Mouse (Mus musculus): Measurements from ENCODE around the gene Smtn. TPM values are rescaled to one million over a fixed set of nuclear protein-coding genes. Genes with fewer than 3 reads are reported as not detected.

Smtn gene
- polyA plus RNA-seq, 1 experiment from 2014 or later: 103 TPM

DNA sequence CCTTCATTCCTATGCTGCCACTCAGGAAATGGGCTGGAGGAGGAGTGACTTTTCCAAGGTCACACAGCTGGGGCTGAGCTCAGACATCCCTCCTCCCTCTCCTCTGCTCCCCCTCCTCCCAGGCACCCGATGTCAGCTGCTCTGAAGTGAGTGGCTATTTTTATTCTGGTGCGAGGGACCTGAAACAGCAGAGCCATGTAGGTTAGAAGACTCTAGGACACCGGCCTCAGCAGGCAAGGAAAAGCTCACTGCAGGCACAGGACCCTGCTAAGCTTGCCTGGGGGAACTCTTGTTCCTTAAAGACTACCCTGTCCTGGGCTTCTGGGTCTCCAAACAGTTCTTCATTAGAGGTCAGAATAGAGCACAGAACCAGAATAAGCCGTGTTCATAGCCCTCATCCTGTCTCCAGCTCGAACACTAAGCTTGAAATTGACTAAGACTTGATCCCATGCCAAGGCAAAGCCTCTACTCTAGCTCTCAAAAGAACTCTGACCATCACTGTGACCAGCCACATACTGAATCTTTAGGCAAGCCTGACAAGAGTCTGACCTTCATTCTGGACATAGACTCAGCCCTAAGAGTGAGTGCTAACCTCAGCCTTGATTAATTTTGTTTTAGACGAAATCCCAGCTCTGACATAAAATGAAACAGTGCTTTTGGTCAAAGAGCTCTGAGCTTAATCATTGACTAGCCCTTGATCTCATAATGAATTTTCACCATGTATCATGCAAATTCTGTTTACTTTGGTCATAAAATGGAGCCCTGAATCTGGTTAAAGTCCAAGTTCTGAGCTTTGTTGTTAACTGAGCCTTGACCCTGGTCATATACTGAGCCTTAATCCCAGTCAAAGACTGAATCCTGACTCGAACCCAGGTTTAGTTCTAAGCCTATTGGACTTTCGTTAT, 31.0 kb downstream of the Smtn start:
- no peaks in the 10 kb centered on the region for H3K36me3 ChIP-seq (ENCODE audit: control insufficient read depth, insufficient read depth, low read length)
- ATAC-seq (ENCODE audit: low FRiP score, low TSS enrichment): no peak
- WGBS: 44% methylated on average over 8 of the region's 8 CpGs

DNA sequence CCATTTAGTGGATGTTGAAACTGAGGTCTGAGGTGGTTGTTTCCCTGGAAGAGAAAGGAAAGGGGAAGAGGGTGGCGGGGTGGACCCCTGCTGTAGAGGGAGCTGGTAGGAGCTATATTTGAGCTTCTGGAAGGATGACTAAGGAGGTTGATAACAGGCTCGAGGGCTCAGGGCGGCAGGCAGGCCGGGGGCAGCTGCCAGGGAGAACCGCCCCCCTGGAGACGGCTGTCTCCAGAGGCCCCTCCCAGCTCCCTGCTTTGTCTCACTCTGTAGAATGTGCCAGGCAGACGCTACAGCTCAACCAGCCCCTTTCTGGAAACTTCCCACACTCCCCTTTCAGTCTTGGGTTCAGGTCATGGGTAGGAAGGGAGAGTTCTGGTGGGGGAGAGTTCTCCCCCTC, 32.2 kb downstream of the Smtn start:
- no peaks in the 10 kb centered on the region for H3K27me3 ChIP-seq (ENCODE audit: control insufficient read depth, insufficient read depth, low read length)
- H3K9me3 ChIP-seq (ENCODE audit: control insufficient read depth, low read length): no peaks in the 10 kb centered on the region
- no peak overlapping the region for H3K27ac ChIP-seq (replicated peaks)
- DNase-seq (ENCODE audit: low spot score): no peak
- H3K4me3 ChIP-seq (ENCODE audit: low read depth, low read length): no peak overlapping the region
- H3K36me3 ChIP-seq (ENCODE audit: control insufficient read depth, insufficient read depth, low read length): no peaks in the 10 kb centered on the region
- TF ChIP-seq EP300 (optimal IDR thresholded peaks at IDR 0.05) (no peak), CTCF (IDR thresholded peaks at IDR 0.05; ENCODE audit: low read depth) (no peak)
- 20% methylated on average over 7 of the region's 7 CpGs for WGBS
- H3K9ac ChIP-seq (ENCODE audit: low read length): no peak overlapping the region
- ATAC-seq (ENCODE audit: low FRiP score, low TSS enrichment): no peak
- no peaks in the 10 kb centered on the region for H3K4me1 ChIP-seq (replicated peaks; ENCODE audit: control insufficient read depth, insufficient read depth)
- H3K4me2 ChIP-seq (replicated peaks; ENCODE audit: low read depth): no peak overlapping the region

More for the DNA sequence above, 31.0 kb downstream of the Smtn start:
- no peaks in the 10 kb centered on the region for H3K4me1 ChIP-seq (replicated peaks; ENCODE audit: control insufficient read depth, insufficient read depth)
- H3K4me3 ChIP-seq (ENCODE audit: low read depth, low read length): no peak overlapping the region
- H3K9ac ChIP-seq (ENCODE audit: low read length): no peak overlapping the region
- no peak overlapping the region for H3K27ac ChIP-seq (replicated peaks)
- no peaks in the 10 kb centered on the region for H3K27me3 ChIP-seq (ENCODE audit: control insufficient read depth, insufficient read depth, low read length)
- no peak overlapping the region for H3K4me2 ChIP-seq (replicated peaks; ENCODE audit: low read depth)
- no peak for TF ChIP-seq CTCF (IDR thresholded peaks at IDR 0.05; ENCODE audit: low read depth)
- TF ChIP-seq EP300 (optimal IDR thresholded peaks at IDR 0.05): no peak
- no peaks in the 10 kb centered on the region for H3K9me3 ChIP-seq (ENCODE audit: control insufficient read depth, low read length)
- no peak for DNase-seq (ENCODE audit: low spot score)

DNA sequence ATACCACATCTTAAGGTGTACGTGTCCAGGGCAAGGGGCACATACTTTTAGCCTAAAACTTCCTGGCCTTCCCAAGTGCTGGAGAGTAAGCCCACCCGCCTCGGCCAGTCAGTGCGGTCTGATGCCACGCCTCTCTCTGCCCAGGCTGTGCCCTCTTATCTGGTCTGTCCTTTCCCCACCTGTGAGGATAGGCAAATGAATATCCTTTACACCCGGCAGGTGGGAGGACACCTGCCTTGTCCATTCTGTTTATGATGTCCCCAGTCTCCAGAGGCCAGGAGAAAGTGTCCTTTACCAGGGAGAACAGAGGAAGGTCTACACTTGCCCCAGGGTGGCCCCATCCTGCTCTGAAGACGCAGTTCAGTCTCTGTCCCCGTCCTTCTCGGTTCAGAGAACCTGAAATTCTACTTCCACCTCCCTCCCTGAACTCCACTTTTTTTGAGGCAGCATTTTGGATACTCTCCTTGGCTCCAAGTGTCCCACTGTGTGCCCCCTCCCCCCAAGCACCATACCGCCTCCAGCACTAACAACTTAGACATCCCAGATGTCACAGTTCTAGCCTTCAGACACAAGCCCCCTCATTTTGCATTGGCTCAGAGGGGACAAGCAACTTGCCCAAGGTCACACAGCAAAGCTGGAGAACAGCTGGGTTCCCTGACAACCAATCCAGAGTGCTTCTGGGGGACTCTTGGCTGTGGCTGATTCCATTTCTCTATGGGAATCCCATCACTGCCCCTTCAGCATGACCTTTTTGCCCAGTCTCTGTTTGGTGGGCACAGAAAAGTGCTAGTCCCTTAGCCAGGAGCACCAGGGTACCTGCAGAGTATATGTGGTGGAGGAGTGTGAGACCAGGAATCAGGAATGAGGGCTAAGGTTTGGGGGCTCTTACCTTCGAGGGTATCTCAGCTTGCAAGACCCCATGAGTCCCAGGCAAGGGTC, 36.4 kb downstream of the Smtn start:
- H3K9me3 ChIP-seq (ENCODE audit: control insufficient read depth, low read length): no peaks in the 10 kb centered on the region
- H3K27ac ChIP-seq (replicated peaks): no peak overlapping the region
- H3K4me3 ChIP-seq (ENCODE audit: low read depth, low read length): peak overlapping the region; percentile 36
- TF ChIP-seq EP300 (optimal IDR thresholded peaks at IDR 0.05) (no peak), CTCF (IDR thresholded peaks at IDR 0.05; ENCODE audit: low read depth) (no peak)
- DNase-seq (ENCODE audit: low spot score) (no peak), ATAC-seq (ENCODE audit: low FRiP score, low TSS enrichment) (no peak)
- H3K9ac ChIP-seq (ENCODE audit: low read length): peak overlapping the region; percentile 56
- H3K4me1 ChIP-seq (replicated peaks; ENCODE audit: control insufficient read depth, insufficient read depth): no peaks in the 10 kb centered on the region
- WGBS: 55% methylated on average over 11 of the region's 11 CpGs
- no peaks in the 10 kb centered on the region for H3K36me3 ChIP-seq (ENCODE audit: control insufficient read depth, insufficient read depth, low read length)
- H3K4me2 ChIP-seq (replicated peaks; ENCODE audit: low read depth): peak overlapping the region; percentile 55
- no peaks in the 10 kb centered on the region; the same call in 1 of the 2 replicates for H3K27me3 ChIP-seq (ENCODE audit: control insufficient read depth, insufficient read depth, low read length)

DNA sequence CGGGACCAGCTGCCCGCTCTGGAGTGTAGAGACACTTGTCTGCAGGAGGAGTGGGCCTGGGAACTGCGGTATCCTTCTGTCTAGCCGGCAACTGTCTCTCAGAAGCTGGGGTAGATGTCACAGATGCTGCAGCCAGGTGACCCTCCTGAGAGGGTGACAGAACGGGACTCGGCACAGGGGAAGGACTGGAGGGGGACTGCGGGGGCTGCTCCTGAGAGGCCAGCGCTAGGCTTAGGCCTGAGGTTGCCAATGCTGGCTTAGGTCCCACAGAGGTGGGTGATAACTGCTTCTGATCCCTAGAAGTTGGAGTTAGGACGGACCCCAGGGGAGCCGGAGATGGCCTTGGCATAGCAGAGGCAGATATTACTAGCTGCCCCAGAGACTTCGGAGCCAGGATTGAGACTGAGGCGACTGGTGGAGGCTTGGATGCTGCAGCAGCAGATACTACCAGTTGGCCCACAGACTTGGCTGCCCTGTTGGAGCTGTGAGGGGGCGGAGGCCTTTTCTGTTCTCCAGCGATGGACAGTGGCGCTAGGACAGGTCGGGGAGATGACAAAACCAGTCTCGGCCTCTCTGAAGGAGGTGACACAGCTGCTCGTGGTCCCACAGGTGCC, 37.8 kb downstream of the Smtn start:
- TF ChIP-seq CTCF (IDR thresholded peaks at IDR 0.05; ENCODE audit: low read depth) (no peak), EP300 (optimal IDR thresholded peaks at IDR 0.05) (no peak)
- DNase-seq (ENCODE audit: low spot score) (no peak), ATAC-seq (ENCODE audit: low FRiP score, low TSS enrichment) (no peak)
- Histone ChIP-seq H3K36me3 (ENCODE audit: control insufficient read depth, insufficient read depth, low read length) (no peaks in the 10 kb centered on the region), H3K9me3 (ENCODE audit: control insufficient read depth, low read length) (no peaks in the 10 kb centered on the region), H3K27ac (replicated peaks) (no peak overlapping the region), H3K4me3 (ENCODE audit: low read depth, low read length) (no peak overlapping the region), H3K4me2 (replicated peaks; ENCODE audit: low read depth) (no peak overlapping the region), H3K4me1 (replicated peaks; ENCODE audit: control insufficient read depth, insufficient read depth) (no peaks in the 10 kb centered on the region), H3K9ac (ENCODE audit: low read length) (no peak overlapping the region), H3K27me3 (ENCODE audit: control insufficient read depth, insufficient read depth, low read length) (no peaks in the 10 kb centered on the region; the same call in 1 of the 2 replicates)
- WGBS: 81% methylated on average over 18 of the region's 18 CpGs

DNA sequence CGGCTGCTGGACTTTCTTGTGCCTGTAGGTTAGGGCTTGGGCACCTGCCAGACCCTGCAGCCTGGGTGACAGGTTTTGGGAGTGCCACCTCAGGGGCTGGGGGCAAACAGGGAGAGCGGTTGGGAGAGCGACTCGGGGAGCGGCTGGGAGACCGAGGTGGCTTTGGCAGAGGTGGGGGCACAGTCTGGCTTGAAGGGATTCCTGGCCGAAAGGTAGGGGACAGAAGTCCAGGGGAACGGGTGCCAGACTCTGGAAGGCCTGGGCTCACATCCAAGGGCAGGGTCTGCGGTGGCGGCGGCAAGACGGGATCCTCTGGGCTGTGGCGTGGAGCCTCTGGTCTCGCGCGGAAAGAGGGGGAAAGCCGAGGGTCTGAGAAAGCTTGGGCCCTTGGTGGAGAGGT, 38.4 kb downstream of the Smtn start:
- H3K27ac ChIP-seq (replicated peaks): no peak overlapping the region
- ATAC-seq (ENCODE audit: low FRiP score, low TSS enrichment): no peak
- no peak overlapping the region for H3K4me2 ChIP-seq (replicated peaks; ENCODE audit: low read depth)
- no peak overlapping the region for H3K9ac ChIP-seq (ENCODE audit: low read length)
- TF ChIP-seq EP300 (optimal IDR thresholded peaks at IDR 0.05) (no peak), CTCF (IDR thresholded peaks at IDR 0.05; ENCODE audit: low read depth) (no peak)
- H3K4me1 ChIP-seq (replicated peaks; ENCODE audit: control insufficient read depth, insufficient read depth): no peaks in the 10 kb centered on the region
- H3K36me3 ChIP-seq (ENCODE audit: control insufficient read depth, insufficient read depth, low read length): no peaks in the 10 kb centered on the region
- no peak for DNase-seq (ENCODE audit: low spot score)
- H3K27me3 ChIP-seq (ENCODE audit: control insufficient read depth, insufficient read depth, low read length): no peaks in the 10 kb centered on the region; the same call in 1 of the 2 replicates
- H3K4me3 ChIP-seq (ENCODE audit: low read depth, low read length): no peak overlapping the region
- H3K9me3 ChIP-seq (ENCODE audit: control insufficient read depth, low read length): no peaks in the 10 kb centered on the region
- 84% methylated on average over 17 of the region's 17 CpGs for whole genome bisulfite sequencing

Data from stomach, postnatal 0 days (tissue).